ENCODE assay signal across 20 mouse cellular contexts in the genomic region with DNA sequence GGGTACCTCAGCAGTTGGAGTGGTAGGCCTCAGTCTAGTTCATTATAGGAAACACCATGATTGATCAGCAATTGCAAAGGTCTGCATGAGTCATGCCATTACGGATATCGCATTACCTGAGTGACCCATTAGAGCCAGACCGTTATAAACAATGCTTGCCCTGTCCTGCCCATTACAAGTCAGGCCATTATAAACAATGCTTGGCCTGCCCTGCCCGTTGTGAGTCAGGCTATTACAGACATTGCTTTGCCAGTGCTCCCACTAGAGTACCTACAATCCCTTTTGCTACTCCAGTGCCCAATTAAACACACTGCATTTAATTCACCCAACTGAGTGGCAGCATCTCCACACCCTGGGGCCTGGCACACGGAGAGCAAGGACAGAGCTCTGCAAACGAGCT. TPM values are rescaled to one million over a fixed set of nuclear protein-coding genes. Genes with fewer than 3 reads are reported as not detected.
A peak's percentile ranks its signal among the peaks of the same experiment; 100 is the strongest.
DNase-seq lines count a peak whose midpoint lies in the region; ATAC-seq and TF ChIP-seq lines count a peak whose summit lies in the region.
"Had no signal": no experiment of that assay in that cellular context is flagged by ENCODE, and none has a peak within 500 bp of the region (broad histone marks: within the 10 kb centered on the region; RNA-seq: fewer than 3 reads in every experiment).

No protein-coding gene starts in this region.

- no peak for DNase-seq in neural tube, embryonic 10.5 days (ENCODE audit: extremely low spot score, low spot score)
- peak; percentile 66 for DNase-seq in Muller cell, postnatal 12 days (ENCODE audit: inconsistent ontology term)
- DNase-seq in retina, postnatal 1 day, result peak; percentile 23
- no peak for DNase-seq in hindbrain, embryonic 14.5 days (ENCODE audit: low spot score)
- DNase-seq in forebrain, embryonic 11.5 days (ENCODE audit: low spot score), result no peak
- DNase-seq: adrenal gland, adult 8-10 months; adrenal gland, postnatal 36 days; cerebellum, adult 2 months; gastrocnemius, postnatal 36 days; heart, adult 18-20 months; heart, postnatal 10 days; heart, postnatal 4 days had no signal

- peak; percentile 36; the same call in 1 of the 2 replicates for ATAC-seq in intestine, postnatal 0 days
- no peak for ATAC-seq in intestine, embryonic 16.5 days
- no peak for ATAC-seq in neural tube, embryonic 14.5 days (ENCODE audit: low read depth)
- ATAC-seq in hindbrain, embryonic 14.5 days (ENCODE audit: low FRiP score), result no peak
- no peak for ATAC-seq in forebrain, embryonic 11.5 days (replicated peaks; ENCODE audit: low FRiP score)
- ATAC-seq: forebrain, embryonic 15.5 days had no signal

- TF ChIP-seq CTCF in intestine, postnatal 0 days (IDR thresholded peaks at IDR 0.05; ENCODE audit: low read depth), result no peak

- H3K9ac ChIP-seq in intestine, postnatal 0 days (ENCODE audit: low read depth, low read length), result no peak overlapping the region
- H3K9ac ChIP-seq in intestine, embryonic 16.5 days (ENCODE audit: low read depth, low read length), result no peak overlapping the region
- H3K9ac ChIP-seq in neural tube, embryonic 14.5 days (replicated peaks; ENCODE audit: low read depth, low read length), result no peak overlapping the region
- H3K9ac ChIP-seq in hindbrain, embryonic 14.5 days, result no peak overlapping the region
- no peak overlapping the region for H3K9ac ChIP-seq in forebrain, embryonic 11.5 days (ENCODE audit: low read length)
- H3K9ac ChIP-seq: forebrain, embryonic 15.5 days; hindbrain, embryonic 13.5 days had no signal

- H3K27me3 ChIP-seq in intestine, postnatal 0 days (replicated peaks; ENCODE audit: control insufficient read depth, insufficient read depth, low read length), result no peaks in the 10 kb centered on the region
- H3K27me3 ChIP-seq in intestine, embryonic 16.5 days (replicated peaks; ENCODE audit: control insufficient read depth, insufficient read depth, low read length), result no peaks in the 10 kb centered on the region
- no peaks in the 10 kb centered on the region for H3K27me3 ChIP-seq in neural tube, embryonic 14.5 days (ENCODE audit: control insufficient read depth, insufficient read depth, low read length)
- no peaks in the 10 kb centered on the region for H3K27me3 ChIP-seq in hindbrain, embryonic 14.5 days (ENCODE audit: control insufficient read depth, insufficient read depth, low read length)
- no peaks in the 10 kb centered on the region for H3K27me3 ChIP-seq in forebrain, embryonic 11.5 days (ENCODE audit: control insufficient read depth, insufficient read depth, low read length)
- H3K27me3 ChIP-seq: forebrain, embryonic 15.5 days; hindbrain, embryonic 13.5 days had no signal

- no peak overlapping the region for H3K27ac ChIP-seq in intestine, postnatal 0 days (ENCODE audit: low read depth, low read length)
- H3K27ac ChIP-seq in intestine, embryonic 16.5 days (ENCODE audit: low read length), result no peak overlapping the region
- 0 out of 2 replicates have a peak overlapping the region, but pooled peaks have one; percentile 22 for H3K27ac ChIP-seq in neural tube, embryonic 14.5 days (ENCODE audit: low read depth, low read length)
- H3K27ac ChIP-seq in hindbrain, embryonic 14.5 days, result no peak overlapping the region
- no peak overlapping the region for H3K27ac ChIP-seq in forebrain, embryonic 11.5 days (ENCODE audit: low read depth, low read length)
- H3K27ac ChIP-seq: embryonic facial prominence, embryonic 10.5 days; forebrain, embryonic 10.5 days; forebrain, embryonic 15.5 days; heart, embryonic 10.5 days; hindbrain, embryonic 13.5 days had no signal

- H3K4me2 ChIP-seq in intestine, postnatal 0 days (replicated peaks; ENCODE audit: low read depth), result no peak overlapping the region
- H3K4me2 ChIP-seq in intestine, embryonic 16.5 days (ENCODE audit: low read depth, low read length), result no peak overlapping the region
- H3K4me2 ChIP-seq in neural tube, embryonic 14.5 days (ENCODE audit: low read depth, low read length), result no peak overlapping the region
- H3K4me2 ChIP-seq in hindbrain, embryonic 14.5 days (replicated peaks), result no peak overlapping the region
- H3K4me2 ChIP-seq in forebrain, embryonic 11.5 days (ENCODE audit: low read depth, low read length, severe bottlenecking), result no peak overlapping the region
- H3K4me2 ChIP-seq: forebrain, embryonic 15.5 days; hindbrain, embryonic 13.5 days had no signal

- no peak overlapping the region for H3K4me3 ChIP-seq in intestine, postnatal 0 days (ENCODE audit: low read depth, low read length)
- H3K4me3 ChIP-seq in intestine, embryonic 16.5 days (ENCODE audit: low read length), result no peak overlapping the region
- no peak overlapping the region for H3K4me3 ChIP-seq in neural tube, embryonic 14.5 days (ENCODE audit: low read depth, low read length)
- H3K4me3 ChIP-seq in hindbrain, embryonic 14.5 days (replicated peaks; ENCODE audit: low read length), result no peak overlapping the region
- no peak overlapping the region for H3K4me3 ChIP-seq in forebrain, embryonic 11.5 days (ENCODE audit: low read depth, low read length)
- H3K4me3 ChIP-seq: embryonic facial prominence, embryonic 10.5 days; forebrain, embryonic 10.5 days; forebrain, embryonic 15.5 days; heart, embryonic 10.5 days; hindbrain, embryonic 13.5 days had no signal

- 45% methylated on average over 6 of the region's 6 CpGs for WGBS in intestine, postnatal 0 days
- 43% methylated on average over 6 of the region's 6 CpGs for WGBS in intestine, embryonic 16.5 days
- WGBS in neural tube, embryonic 14.5 days, result 69% methylated on average over 6 of the region's 6 CpGs
- WGBS in hindbrain, embryonic 14.5 days, result 78% methylated on average over 6 of the region's 6 CpGs
- 64% methylated on average over 6 of the region's 6 CpGs for WGBS in forebrain, embryonic 11.5 days

- H3K9me3 ChIP-seq in intestine, postnatal 0 days (ENCODE audit: control insufficient read depth), result no peaks in the 10 kb centered on the region
- no peaks in the 10 kb centered on the region for H3K9me3 ChIP-seq in intestine, embryonic 16.5 days (ENCODE audit: control insufficient read depth, low read length)
- no peaks in the 10 kb centered on the region for H3K9me3 ChIP-seq in neural tube, embryonic 14.5 days (ENCODE audit: control insufficient read depth, low read length)
- H3K9me3 ChIP-seq in hindbrain, embryonic 14.5 days (ENCODE audit: control insufficient read depth, low read length), result no peaks in the 10 kb centered on the region
- H3K9me3 ChIP-seq in forebrain, embryonic 11.5 days (ENCODE audit: control insufficient read depth, low read length), result no peaks in the 10 kb centered on the region
- H3K9me3 ChIP-seq: embryonic facial prominence, embryonic 10.5 days; forebrain, embryonic 10.5 days; forebrain, embryonic 15.5 days; heart, embryonic 10.5 days; hindbrain, embryonic 13.5 days had no signal

- H3K4me1 ChIP-seq in intestine, postnatal 0 days (replicated peaks; ENCODE audit: control insufficient read depth, insufficient read depth, low read length), result no peaks in the 10 kb centered on the region
- H3K4me1 ChIP-seq in intestine, embryonic 16.5 days (ENCODE audit: control insufficient read depth, insufficient read depth, low read length), result peaks cover 2% of the 10 kb centered on the region; the same call in 1 of the 2 replicates
- no peaks in the 10 kb centered on the region for H3K4me1 ChIP-seq in neural tube, embryonic 14.5 days (ENCODE audit: control insufficient read depth, insufficient read depth, low read length)
- H3K4me1 ChIP-seq in hindbrain, embryonic 14.5 days (replicated peaks; ENCODE audit: control insufficient read depth, insufficient read depth, low read length), result no peaks in the 10 kb centered on the region
- no peaks in the 10 kb centered on the region for H3K4me1 ChIP-seq in forebrain, embryonic 11.5 days (replicated peaks; ENCODE audit: control insufficient read depth, insufficient read depth, low read length)
- H3K4me1 ChIP-seq: forebrain, embryonic 15.5 days; heart, embryonic 10.5 days; hindbrain, embryonic 13.5 days had no signal

- no peaks in the 10 kb centered on the region for H3K36me3 ChIP-seq in intestine, postnatal 0 days (ENCODE audit: control insufficient read depth, insufficient read depth)
- H3K36me3 ChIP-seq in intestine, embryonic 16.5 days (ENCODE audit: control insufficient read depth, insufficient read depth, low read length), result no peaks in the 10 kb centered on the region
- H3K36me3 ChIP-seq in neural tube, embryonic 14.5 days (ENCODE audit: control insufficient read depth, insufficient read depth, low read length), result no peaks in the 10 kb centered on the region
- no peaks in the 10 kb centered on the region for H3K36me3 ChIP-seq in hindbrain, embryonic 14.5 days (replicated peaks; ENCODE audit: control insufficient read depth, insufficient read depth)
- no peaks in the 10 kb centered on the region for H3K36me3 ChIP-seq in forebrain, embryonic 11.5 days (ENCODE audit: control insufficient read depth, insufficient read depth, low read length)

RNA-seq across cellular contexts. Expression of a gene that starts 49.6 kb away (rescaled TPM):
- 30.6 and 33.2 TPM in 2 replicates for polyA plus RNA-seq in intestine, postnatal 0 days (2015; fragmentation: Nextera tagmentation; extraction: Ambion mirVana)
- polyA plus RNA-seq in intestine, embryonic 16.5 days (2015; fragmentation: Nextera tagmentation; extraction: Ambion mirVana), result 61.7 and 67.4 TPM in 2 replicates
- 148 and 157 TPM in 2 replicates for polyA plus RNA-seq in neural tube, embryonic 14.5 days (2014; fragmentation: Nextera tagmentation; extraction: Ambion mirVana)
- polyA plus RNA-seq in hindbrain, embryonic 14.5 days (2014; fragmentation: Nextera tagmentation; extraction: Ambion mirVana), result 130 and 140 TPM in 2 replicates
- 105 TPM in 2 replicates for polyA plus RNA-seq in forebrain, embryonic 11.5 days (2014; fragmentation: Nextera tagmentation; extraction: Ambion mirVana)

Comparison
In these comparisons a context has a peak if more than half of its experiments do, and no peak if none do; other contexts are left out.
1. DNase-seq: peak in Muller cell, postnatal 12 days (single experiment) and retina, postnatal 1 day (single experiment); none in neural tube, embryonic 10.5 days (single experiment), hindbrain, embryonic 14.5 days (single experiment) and forebrain, embryonic 11.5 days (single experiment).